Mouse (Mus musculus): ENCODE results near the gene Rnf43. TPM values are rescaled to one million over a fixed set of nuclear protein-coding genes. Genes with fewer than 3 reads are reported as not detected.

Gene Rnf43
- total and polyA plus RNA-seq, 2 experiments from 2014 or later, result 0.79 to 1.8 TPM

GRCm38 (mm10) chr11:87770989-87771388 lies 108.5 kb downstream of the Rnf43 start:
- Histone ChIP-seq H3K27me3 (ENCODE audit: insufficient read depth, low read length) (no peaks in the 10 kb centered on the region), H3K4me1 (ENCODE audit: insufficient read depth) (no peaks in the 10 kb centered on the region), H3K9ac (no peak overlapping the region), H3K36me3 (ENCODE audit: insufficient read depth) (peaks cover 84% of the 10 kb centered on the region), H3K4me2 (ENCODE audit: low read depth) (no peak overlapping the region), H3K4me3 (ENCODE audit: low read depth, low read length) (no peak overlapping the region), H3K27ac (ENCODE audit: low read depth, low read length) (no peak overlapping the region), H3K9me3 (ENCODE audit: low read length) (no peaks in the 10 kb centered on the region)
- 0 out of 2 replicates have a peak, but pooled peaks have one; percentile 29 for ATAC-seq
- TF ChIP-seq CTCF (IDR thresholded peaks at IDR 0.05; ENCODE audit: low read depth), result peak; percentile 83
- DNase-seq, result peak; percentile 66
- 72% methylated on average over 3 of the region's 3 CpGs for WGBS

- H3K9me3 ChIP-seq (ENCODE audit: low read length), result no peaks in the 10 kb centered on the region
- H3K9ac ChIP-seq, result no peak overlapping the region
- DNase-seq (no peak), ATAC-seq (no peak)
- H3K4me3 ChIP-seq (ENCODE audit: low read depth, low read length), result no peak overlapping the region
- no peak overlapping the region for H3K27ac ChIP-seq (ENCODE audit: low read depth, low read length)
- peaks cover 92% of the 10 kb centered on the region for H3K36me3 ChIP-seq (ENCODE audit: insufficient read depth)
- no peak overlapping the region for H3K4me2 ChIP-seq (ENCODE audit: low read depth)
- no peaks in the 10 kb centered on the region for H3K27me3 ChIP-seq (ENCODE audit: insufficient read depth, low read length)
- no peaks in the 10 kb centered on the region for H3K4me1 ChIP-seq (ENCODE audit: insufficient read depth)
- no peak for TF ChIP-seq CTCF (IDR thresholded peaks at IDR 0.05; ENCODE audit: low read depth)
- WGBS, result 90% methylated on average over 3 of the region's 3 CpGs
Measured at GRCm38 (mm10) chr11:87772354-87772753, 109.8 kb downstream of the Rnf43 start.

GRCm38 (mm10) chr11:87778100-87778765 lies 115.7 kb downstream of the Rnf43 start:
- 13% methylated on average over 27 of the region's 32 CpGs for WGBS
- peak; percentile 85 for ATAC-seq
- Histone ChIP-seq H3K27ac (ENCODE audit: low read depth, low read length) (no peak overlapping the region), H3K9me3 (ENCODE audit: low read length) (no peaks in the 10 kb centered on the region), H3K36me3 (ENCODE audit: insufficient read depth) (peaks cover 53% of the 10 kb centered on the region), H3K4me2 (ENCODE audit: low read depth) (peak overlapping the region; percentile 53), H3K4me3 (ENCODE audit: low read depth, low read length) (peak overlapping the region; percentile 23), H3K9ac (peak overlapping the region; percentile 39), H3K4me1 (ENCODE audit: insufficient read depth) (no peaks in the 10 kb centered on the region), H3K27me3 (ENCODE audit: insufficient read depth, low read length) (no peaks in the 10 kb centered on the region)
- TF ChIP-seq CTCF (IDR thresholded peaks at IDR 0.05; ENCODE audit: low read depth), result no peak
- peak; percentile 51 for DNase-seq

GRCm38 (mm10) chr11:87778915-87779314 lies 116.4 kb downstream of the Rnf43 start:
- H3K36me3 ChIP-seq (ENCODE audit: insufficient read depth), result peaks cover 48% of the 10 kb centered on the region
- 38% methylated on average over 12 of the region's 12 CpGs for WGBS
- H3K27ac ChIP-seq (ENCODE audit: low read depth, low read length), result no peak overlapping the region
- no peak for DNase-seq
- H3K9me3 ChIP-seq (ENCODE audit: low read length), result no peaks in the 10 kb centered on the region
- peak overlapping the region; percentile 53 for H3K4me2 ChIP-seq (ENCODE audit: low read depth)
- no peak for TF ChIP-seq CTCF (IDR thresholded peaks at IDR 0.05; ENCODE audit: low read depth)
- no peaks in the 10 kb centered on the region for H3K4me1 ChIP-seq (ENCODE audit: insufficient read depth)
- ATAC-seq, result 0 out of 2 replicates have a peak, but pooled peaks have one; percentile 9
- H3K27me3 ChIP-seq (ENCODE audit: insufficient read depth, low read length), result no peaks in the 10 kb centered on the region
- H3K4me3 ChIP-seq (ENCODE audit: low read depth, low read length), result no peak overlapping the region
- 0 out of 2 replicates have a peak overlapping the region, but pooled peaks have one; percentile 39 for H3K9ac ChIP-seq

GRCm38 (mm10) chr11:87779392-87779791 lies 116.9 kb downstream of the Rnf43 start:
- Histone ChIP-seq H3K27me3 (ENCODE audit: insufficient read depth, low read length) (no peaks in the 10 kb centered on the region), H3K4me3 (ENCODE audit: low read depth, low read length) (no peak overlapping the region), H3K4me1 (ENCODE audit: insufficient read depth) (no peaks in the 10 kb centered on the region), H3K4me2 (ENCODE audit: low read depth) (no peak overlapping the region), H3K9me3 (ENCODE audit: low read length) (no peaks in the 10 kb centered on the region), H3K36me3 (ENCODE audit: insufficient read depth) (peaks cover 43% of the 10 kb centered on the region), H3K9ac (no peak overlapping the region), H3K27ac (ENCODE audit: low read depth, low read length) (no peak overlapping the region)
- no peak for TF ChIP-seq CTCF (IDR thresholded peaks at IDR 0.05; ENCODE audit: low read depth)
- ATAC-seq (no peak), DNase-seq (no peak)
- 93% methylated on average over 4 of the region's 4 CpGs for WGBS

GRCm38 (mm10) chr11:87780130-87780529 lies 117.6 kb downstream of the Rnf43 start:
- Histone ChIP-seq H3K4me2 (ENCODE audit: low read depth) (no peak overlapping the region), H3K9ac (no peak overlapping the region), H3K27ac (ENCODE audit: low read depth, low read length) (no peak overlapping the region), H3K4me1 (ENCODE audit: insufficient read depth) (no peaks in the 10 kb centered on the region), H3K9me3 (ENCODE audit: low read length) (no peaks in the 10 kb centered on the region), H3K27me3 (ENCODE audit: insufficient read depth, low read length) (no peaks in the 10 kb centered on the region), H3K36me3 (ENCODE audit: insufficient read depth) (peaks cover 43% of the 10 kb centered on the region), H3K4me3 (ENCODE audit: low read depth, low read length) (no peak overlapping the region)
- ATAC-seq (no peak), DNase-seq (no peak)
- 85% methylated on average over 8 of the region's 8 CpGs for WGBS
- TF ChIP-seq CTCF (IDR thresholded peaks at IDR 0.05; ENCODE audit: low read depth), result no peak

MicroRNAs encoded within 50 kb of the gene (microRNA counts, 519-probe panel; counts per million panel counts)
- microRNA mmu-miR-142-3p (not detected), microRNA mmu-miR-142-5p (1,211 counts per million, percentile 8 among the panel's probes with 10 or more counts)

Small RNA genes lying within 50 kb of the gene (microRNA-seq; reads per million reads assigned to microRNA genes)
- 0 reads per million in 2 experiments for gene Mir142
- gene Mir142b, result 0 reads per million in 2 experiments

Other genes starting within 250 kb of the Rnf43 start
- not detected in 2 replicates for gene Gm11492, start 96.1 kb upstream of the Rnf43 start, total RNA-seq (2014; rRNA removed)
- not detected in 2 replicates for gene Gm11492, start 96.1 kb upstream of the Rnf43 start, polyA plus RNA-seq (2015; fragmentation: Nextera tagmentation; extraction: Ambion mirVana)
- 19.9 and 22.5 TPM in 2 replicates for gene Sept4, start 93.8 kb upstream of the Rnf43 start, total RNA-seq (2014; rRNA removed)
- 33.5 and 34.2 TPM in 2 replicates for gene Sept4, start 93.8 kb upstream of the Rnf43 start, polyA plus RNA-seq (2015; fragmentation: Nextera tagmentation; extraction: Ambion mirVana)
- gene Mtmr4, start 70.6 kb upstream of the Rnf43 start, total RNA-seq (2014; rRNA removed), result 85.6 and 86.3 TPM in 2 replicates
- gene Mtmr4, start 70.6 kb upstream of the Rnf43 start, polyA plus RNA-seq (2015; fragmentation: Nextera tagmentation; extraction: Ambion mirVana), result 28.7 and 32.7 TPM in 2 replicates
- gene Hsf5, start 45.6 kb upstream of the Rnf43 start, total RNA-seq (2014; rRNA removed), result 0.23 and 0.48 TPM in 2 replicates
- 0.08 and 0.16 TPM in 2 replicates for gene Hsf5, start 45.6 kb upstream of the Rnf43 start, polyA plus RNA-seq (2015; fragmentation: Nextera tagmentation; extraction: Ambion mirVana)
- 64.9 and 78.5 TPM in 2 replicates for gene Supt4a, start 74.8 kb downstream of the Rnf43 start, total RNA-seq (2014; rRNA removed)
- gene Supt4a, start 74.8 kb downstream of the Rnf43 start, polyA plus RNA-seq (2015; fragmentation: Nextera tagmentation; extraction: Ambion mirVana), result 141 and 159 TPM in 2 replicates
- 119 and 199 TPM in 2 replicates for gene Tspoap1, start 97.8 kb downstream of the Rnf43 start, total RNA-seq (2014; rRNA removed)
- 10.5 and 20.1 TPM in 2 replicates for gene Tspoap1, start 97.8 kb downstream of the Rnf43 start, polyA plus RNA-seq (2015; fragmentation: Nextera tagmentation; extraction: Ambion mirVana)
- gene Mpo, start 130.9 kb downstream of the Rnf43 start, total RNA-seq (2014; rRNA removed), result 0.33 and 0.46 TPM in 2 replicates
- gene Mpo, start 130.9 kb downstream of the Rnf43 start, polyA plus RNA-seq (2015; fragmentation: Nextera tagmentation; extraction: Ambion mirVana), result 0.21 TPM in 1 of 2 replicates, not detected in the other
- 0.46 and 1.1 TPM in 2 replicates for gene Lpo, start 165.6 kb downstream of the Rnf43 start, total RNA-seq (2014; rRNA removed)
- 0.62 and 1.3 TPM in 2 replicates for gene Lpo, start 165.6 kb downstream of the Rnf43 start, polyA plus RNA-seq (2015; fragmentation: Nextera tagmentation; extraction: Ambion mirVana)
- gene Mks1, start 190.5 kb downstream of the Rnf43 start, total RNA-seq (2014; rRNA removed), result 6.8 and 11.1 TPM in 2 replicates
- 6.1 and 8.8 TPM in 2 replicates for gene Mks1, start 190.5 kb downstream of the Rnf43 start, polyA plus RNA-seq (2015; fragmentation: Nextera tagmentation; extraction: Ambion mirVana)
- gene Epx, start 212.8 kb downstream of the Rnf43 start, total RNA-seq (2014; rRNA removed), result 0.15 and 0.90 TPM in 2 replicates
- 0.38 and 0.79 TPM in 2 replicates for gene Epx, start 212.8 kb downstream of the Rnf43 start, polyA plus RNA-seq (2015; fragmentation: Nextera tagmentation; extraction: Ambion mirVana)
- not detected in 2 replicates for gene Olfr462, start 229.5 kb downstream of the Rnf43 start, total RNA-seq (2014; rRNA removed)
- not detected in 2 replicates for gene Olfr462, start 229.5 kb downstream of the Rnf43 start, polyA plus RNA-seq (2015; fragmentation: Nextera tagmentation; extraction: Ambion mirVana)
- gene Olfr463, start 234.7 kb downstream of the Rnf43 start, total RNA-seq (2014; rRNA removed), result not detected in 2 replicates
- not detected in 2 replicates for gene Olfr463, start 234.7 kb downstream of the Rnf43 start, polyA plus RNA-seq (2015; fragmentation: Nextera tagmentation; extraction: Ambion mirVana)